Mouse (Mus musculus) cerebellum, adult 11-12 months (tissue): ENCODE measurements around the gene Gm572.

ENCODE experiments used
- DNase-seq: peaks from one replicate; pipeline ENCODE4 v3.0.0; 2022

Gene Gm572

GRCm38 (mm10) chr4:148667006-148667755 is 24.1 kb downstream of the Gm572 start:
- no peak for DNase-seq

DNA sequence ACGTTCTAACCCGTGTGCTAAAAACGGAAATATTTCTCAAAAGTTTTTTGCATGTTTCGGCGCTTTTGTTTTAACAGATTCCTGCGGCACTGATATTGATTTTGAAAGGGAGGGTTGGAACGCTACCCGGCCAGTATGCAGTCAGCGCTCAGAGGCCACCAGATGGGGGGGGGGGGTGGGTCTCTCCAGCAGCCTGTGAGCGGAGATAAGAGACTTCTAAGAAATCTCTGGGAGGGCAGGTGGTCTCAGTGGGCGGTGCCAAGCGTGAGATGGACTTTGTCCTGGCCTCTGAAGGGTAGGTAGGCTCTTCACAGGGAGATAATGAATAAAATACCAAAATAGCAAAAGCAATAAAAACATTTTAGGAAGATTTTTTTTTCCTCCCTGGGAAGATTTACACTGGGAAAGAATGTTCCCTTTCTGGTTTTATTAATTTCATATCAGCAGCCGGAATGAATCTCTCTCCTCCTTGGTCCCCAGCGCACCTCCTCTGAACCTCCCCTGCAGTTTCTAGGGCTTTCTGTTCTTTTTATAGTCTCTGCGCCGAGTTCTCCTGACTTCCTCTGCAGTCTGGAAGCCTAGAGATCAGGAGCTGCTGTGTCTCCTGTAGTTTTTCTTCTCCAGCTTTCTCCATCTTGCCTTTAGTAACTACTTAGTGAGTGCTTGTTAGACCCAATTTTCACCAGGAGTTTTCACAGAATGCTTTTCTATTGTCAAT is 28.3 kb downstream of the Gm572 start:
- DNase-seq: no peak

DNA sequence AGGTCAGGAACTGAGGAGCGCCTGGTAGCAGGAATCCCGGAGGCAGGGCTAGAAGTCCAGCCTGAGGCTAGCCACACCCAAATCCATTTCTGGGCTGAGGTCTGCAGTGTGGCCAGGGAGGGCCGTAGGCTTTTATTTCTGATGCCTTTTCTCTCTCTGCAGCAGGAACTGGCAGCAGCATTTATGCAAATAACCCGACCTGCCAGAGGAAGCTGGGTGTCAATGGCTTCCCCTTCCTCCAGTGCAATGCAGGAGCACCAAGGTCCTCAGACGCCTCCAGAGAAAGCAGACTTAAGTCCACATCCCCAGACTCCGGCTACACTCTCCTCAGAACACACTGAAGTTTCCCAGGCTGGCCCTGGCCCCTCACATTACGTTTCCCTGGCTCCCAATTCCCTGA is 31.9 kb downstream of the Gm572 start:
- no peak for DNase-seq

DNA sequence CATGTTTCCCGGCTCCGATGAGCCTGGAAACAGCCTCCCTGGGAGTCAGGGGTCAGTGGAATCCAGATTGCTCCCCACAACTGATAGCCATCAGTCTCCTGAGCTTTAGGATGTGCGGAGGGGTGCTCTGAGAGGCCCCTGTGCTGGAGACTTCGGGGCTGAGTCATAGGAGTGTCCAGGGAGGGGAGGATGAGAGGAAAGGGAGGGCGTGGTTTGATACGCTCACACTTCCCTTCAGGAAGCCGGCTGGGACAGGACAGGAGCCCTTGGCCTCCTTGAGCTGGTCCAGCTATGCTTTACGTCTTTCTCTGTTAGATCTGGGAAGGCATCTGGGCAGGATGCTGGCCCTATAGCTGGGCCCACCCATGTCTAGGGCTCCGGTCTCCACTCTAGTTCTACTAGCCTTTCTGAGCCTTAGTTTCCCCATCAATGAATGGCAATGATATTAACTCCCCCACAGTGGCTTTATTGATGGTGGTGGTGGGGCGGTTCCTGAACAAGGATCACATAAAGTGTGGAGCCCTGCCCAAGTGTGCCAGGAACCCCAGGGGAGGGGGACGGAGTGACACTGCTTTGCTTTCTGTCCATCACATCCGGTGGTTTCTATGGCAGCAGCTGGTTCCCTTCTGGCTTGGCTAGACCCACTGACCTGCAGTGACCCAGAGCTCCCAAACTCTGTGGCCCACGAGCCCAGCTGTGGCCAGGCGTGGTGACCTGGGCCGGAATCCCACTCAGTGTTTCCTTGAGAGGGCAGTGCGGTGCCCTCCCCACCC is 33.3 kb downstream of the Gm572 start:
- DNase-seq: no peak

- no peak for DNase-seq
Observed at GRCm38 (mm10) chr4:148676961-148677637, 34.0 kb downstream of the Gm572 start.

DNA sequence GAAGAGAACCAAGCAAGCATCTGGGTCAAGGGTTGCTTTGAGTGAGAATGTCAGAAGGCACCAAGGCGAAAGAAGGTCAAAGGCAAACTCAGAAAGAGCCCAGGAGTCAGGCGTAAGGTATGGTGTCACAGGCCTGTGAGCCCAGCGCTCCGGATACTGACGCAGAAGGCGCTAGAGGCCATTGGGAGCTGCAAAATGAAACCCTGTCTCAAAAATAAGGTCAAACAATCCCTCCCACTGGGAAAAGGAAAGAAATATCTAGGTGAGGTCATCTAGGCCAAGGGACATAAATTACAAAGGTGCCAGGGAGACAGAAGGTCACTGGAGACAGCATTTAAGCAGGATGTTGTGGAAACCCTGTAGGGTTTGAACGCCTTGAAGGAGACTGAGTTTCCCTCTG is 35.0 kb downstream of the Gm572 start:
- DNase-seq: no peak

GRCm38 (mm10) chr4:148680505-148681067 is 37.5 kb downstream of the Gm572 start:
- DNase-seq: no peak

GRCm38 (mm10) chr4:148681429-148681828 is 38.3 kb downstream of the Gm572 start:
- DNase-seq: no peak

GRCm38 (mm10) chr4:148682961-148683360 is 39.8 kb downstream of the Gm572 start:
- no peak for DNase-seq

GRCm38 (mm10) chr4:148683539-148683938 is 40.4 kb downstream of the Gm572 start:
- no peak for DNase-seq

GRCm38 (mm10) chr4:148686491-148686941 is 43.4 kb downstream of the Gm572 start:
- no peak for DNase-seq

DNA sequence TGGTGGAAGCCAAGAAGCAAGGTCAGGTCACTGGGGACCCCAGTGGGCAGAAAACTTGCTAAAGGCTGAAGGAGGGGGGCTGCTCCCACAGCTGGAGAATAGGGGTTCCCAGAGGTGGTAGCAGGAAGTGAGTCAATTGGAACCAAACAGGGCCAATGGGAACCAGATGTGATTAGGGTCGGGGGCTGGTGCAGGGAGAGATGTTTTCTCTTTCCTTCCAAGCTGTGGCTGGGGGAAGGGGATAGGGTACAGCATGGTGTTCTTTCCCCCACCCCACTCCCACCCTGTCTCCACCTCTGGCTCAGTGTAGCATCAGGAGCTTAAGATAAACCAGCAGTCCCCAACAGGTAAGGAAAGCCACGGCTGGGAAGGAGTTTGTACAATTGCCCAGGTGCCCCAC is 45.0 kb downstream of the Gm572 start:
- DNase-seq: no peak

GRCm38 (mm10) chr4:148691185-148691584 is 48.1 kb downstream of the Gm572 start:
- no peak for DNase-seq

GRCm38 (mm10) chr4:148693417-148693959 is 50.4 kb downstream of the Gm572 start:
- DNase-seq: no peak

DNA sequence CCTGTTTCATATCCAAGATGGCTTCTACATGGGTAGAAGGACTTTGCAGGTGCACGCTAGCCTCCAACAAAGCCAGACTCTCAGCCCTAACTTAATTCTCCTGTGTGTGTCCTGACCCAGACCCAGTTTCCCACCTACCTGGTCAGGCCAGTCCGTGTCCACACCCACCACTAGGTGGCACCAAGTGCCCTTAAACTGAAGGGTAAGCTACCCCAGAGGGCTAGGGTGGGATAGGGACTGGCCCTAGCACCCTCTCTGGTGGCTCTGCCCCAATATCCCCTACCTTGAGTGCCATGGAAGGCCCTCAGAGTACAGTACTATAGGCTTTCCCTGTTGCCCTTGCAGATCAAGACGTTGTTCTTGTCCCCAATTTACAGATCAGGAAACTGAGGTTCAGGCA is 61.6 kb downstream of the Gm572 start:
- no peak for DNase-seq

GRCm38 (mm10) chr4:148708836-148709235 is 65.7 kb downstream of the Gm572 start:
- DNase-seq: no peak

DNA sequence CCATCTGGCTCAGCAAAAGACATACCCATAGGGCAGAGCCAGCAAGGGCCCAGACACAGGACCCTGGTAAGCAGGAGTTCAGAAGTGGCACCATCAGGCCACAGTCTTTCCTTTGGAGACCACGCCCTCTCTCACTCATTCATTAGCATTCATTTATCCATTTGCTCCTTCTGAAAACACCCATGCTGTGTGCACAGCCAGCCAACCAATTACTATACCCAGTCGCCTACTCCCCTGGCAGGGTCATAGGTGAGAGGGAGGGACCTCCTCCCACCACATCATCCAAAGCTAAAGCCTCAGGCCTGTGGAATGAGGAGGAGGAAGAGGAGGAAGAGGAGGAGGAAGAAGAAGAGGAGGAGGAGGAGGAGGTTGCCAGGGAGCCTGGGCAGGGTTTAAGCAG is 67.3 kb downstream of the Gm572 start:
- no peak for DNase-seq

- no peak for DNase-seq
Observed at GRCm38 (mm10) chr4:148711323-148711722, 68.2 kb downstream of the Gm572 start.

DNA sequence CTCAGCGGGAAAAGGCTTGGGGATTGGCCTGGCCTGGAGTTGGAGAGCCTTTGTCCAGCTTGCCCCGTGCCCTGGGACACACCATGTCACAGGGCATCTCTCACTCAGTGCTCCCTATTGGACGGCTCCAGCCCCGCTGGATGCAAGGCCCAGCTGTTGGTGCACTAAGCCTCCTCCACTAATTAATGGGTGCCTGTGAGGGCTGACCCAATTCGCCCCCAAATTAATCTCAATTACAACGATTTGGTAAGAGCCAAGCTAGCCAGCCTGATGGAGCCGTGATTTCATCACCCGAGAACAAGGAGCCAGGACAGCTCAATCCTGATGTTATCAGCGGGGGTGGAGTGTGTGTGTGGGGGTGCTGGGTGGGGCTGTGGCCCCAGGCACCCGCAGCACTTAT is 69.5 kb downstream of the Gm572 start:
- no peak for DNase-seq

DNA sequence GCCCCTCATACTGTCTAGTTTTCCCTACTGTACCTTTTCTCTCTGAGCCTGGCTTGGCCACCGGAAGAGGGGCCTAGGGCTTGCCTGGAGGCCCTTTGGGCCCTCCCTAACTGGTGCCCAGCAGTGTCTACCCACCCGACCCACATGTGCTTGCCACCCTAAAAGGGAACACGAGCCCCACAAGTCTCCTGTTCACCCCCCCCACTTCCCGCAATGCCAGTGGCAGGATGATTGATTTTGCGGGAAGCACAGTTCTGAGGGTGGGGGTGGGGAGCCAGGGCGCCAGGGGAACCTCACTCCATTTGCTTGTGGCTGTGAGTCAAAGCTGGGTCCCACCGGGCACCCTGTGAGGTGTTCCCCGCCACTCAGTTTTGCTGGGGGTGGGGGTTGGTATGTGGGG is 70.9 kb downstream of the Gm572 start:
- no peak for DNase-seq

DNA sequence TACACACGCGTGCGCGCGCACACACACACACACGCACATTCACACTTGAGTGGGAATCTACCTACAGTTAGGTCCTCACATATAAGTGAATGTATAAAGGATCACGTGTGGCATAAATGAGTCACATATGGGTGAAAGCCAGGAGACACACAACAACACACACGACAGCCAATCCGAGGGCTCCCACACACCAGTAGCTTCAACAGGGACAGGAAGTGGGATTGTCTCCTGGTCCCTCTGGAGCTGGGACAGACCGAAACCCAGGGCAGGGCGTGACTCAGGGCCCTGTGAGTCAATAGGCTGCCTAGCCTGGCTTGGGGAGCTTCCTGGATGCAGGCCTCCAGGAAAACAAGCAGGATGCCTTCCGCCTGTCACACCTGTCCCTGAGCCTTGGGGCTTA is 71.6 kb downstream of the Gm572 start:
- DNase-seq: no peak

DNA sequence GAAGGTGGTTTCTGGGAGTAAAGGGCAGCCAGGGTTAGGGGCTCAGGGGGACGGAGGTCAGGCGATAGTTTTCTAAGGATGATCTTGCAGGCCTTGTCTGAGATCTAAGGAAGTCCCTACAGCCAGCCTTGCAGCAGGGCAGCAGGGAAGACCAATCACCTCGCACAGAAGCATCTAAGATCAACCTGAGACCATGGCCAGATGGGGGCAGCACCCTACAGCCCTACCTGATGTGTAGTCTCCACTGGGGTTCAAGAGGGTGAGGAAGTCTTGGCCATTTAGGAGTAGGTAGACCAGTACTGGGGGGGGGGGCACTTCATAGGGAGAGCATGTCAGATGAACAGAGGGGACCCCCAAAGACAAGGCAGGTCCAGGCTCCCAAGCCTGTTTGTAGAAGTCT is 72.3 kb downstream of the Gm572 start:
- DNase-seq: no peak
